Mouse (Mus musculus) cortical plate, adult 2 months (tissue): ENCODE measurements at regions not wholly inside any gene's neighbourhood (a gene's known extent, or its start where the extent isn't known, plus 50 kb on each side); places are given as distances from the start of the nearest gene placed in this dataset.

Experiments used
- CTCF ChIP-seq: fragments of 200-500 bp; IDR thresholded peaks from 2 replicates; pipeline ENCODE4 v1.5.1; 2011; ENCODE audit warnings: mild to moderate bottlenecking, control low read depth, low read length; ENCODE audit not compliant: insufficient read depth; ENCODE audit errors: extremely low read depth
- POLR2A ChIP-seq: fragments of 200-500 bp; IDR thresholded peaks from 2 replicates; pipeline ENCODE4 v1.6.1; 2011; ENCODE audit warnings: mild to moderate bottlenecking, low read length, control low read depth; ENCODE audit not compliant: insufficient read depth; ENCODE audit errors: extremely low read depth

- no peak for TF ChIP-seq CTCF
- TF ChIP-seq POLR2A, result no peak
Measured at GRCm38 (mm10) chr7:93291457-93291856, 211.8 kb downstream of the Fam181b start.
